Mouse (Mus musculus) heart, adult 2 months (tissue): Measurements from ENCODE around the gene 9130213A22Rik. TPM values are rescaled to one million over a fixed set of nuclear protein-coding genes. Genes with fewer than 3 reads are reported as not detected.
A peak's percentile ranks its signal among the peaks of the same experiment; 100 is the strongest.

ENCODE experiments used
- DNase-seq, 2 experiments: peaks; one replicate each; pipeline ENCODE4 v3.0.0; 2021
- H3K27ac ChIP-seq: fragments of 200-600 bp; 2 replicates; pipeline ENCODE4 v1.8.1; 2022
- H3K27me3 ChIP-seq: fragments of 200-500 bp; 2 replicates; pipeline ENCODE4 v1.6.1; 2012; ENCODE audit warnings: mild to moderate bottlenecking, low read length, inconsistent platforms, mixed read lengths; ENCODE audit not compliant: control insufficient read depth, insufficient read depth
- H3K36me3 ChIP-seq: fragments of 200-500 bp; 2 replicates; pipeline ENCODE4 v1.6.1; 2012; ENCODE audit warnings: low read length, inconsistent platforms; ENCODE audit not compliant: control insufficient read depth, insufficient read depth
- H3K4me1 ChIP-seq: fragments of 200-500 bp; 2 replicates; pipeline ENCODE4 v1.6.1; 2011; ENCODE audit warnings: low read length; ENCODE audit not compliant: control insufficient read depth, insufficient read depth
- H3K4me3 ChIP-seq: fragments of 200-600 bp; 2 replicates; pipeline ENCODE4 v1.8.1; 2022
- H3K79me2 ChIP-seq: fragments of 200-500 bp; replicated peaks from 2 replicates; pipeline ENCODE4 v1.6.1; 2012; ENCODE audit warnings: mild to moderate bottlenecking, inconsistent platforms, low read length, moderate library complexity, mixed read lengths; ENCODE audit not compliant: control insufficient read depth, insufficient read depth
- H3K9ac ChIP-seq: fragments of 200-500 bp; 2 replicates; pipeline ENCODE4 v1.6.1; 2012; ENCODE audit warnings: low read depth, mild to moderate bottlenecking, control low read depth, inconsistent platforms, low read length, mixed read lengths
- CTCF ChIP-seq: fragments of 200-600 bp; IDR thresholded peaks from 2 replicates; pipeline ENCODE4 v1.8.1; 2022; ENCODE audit warnings: antibody characterized with exemption, mild to moderate bottlenecking, moderate library complexity
- EP300 ChIP-seq: fragments of 200-500 bp; IDR thresholded peaks from 2 replicates; pipeline ENCODE4 v1.6.1; 2011; ENCODE audit warnings: low read depth, low read length, control low read depth; ENCODE audit not compliant: insufficient read depth
- POLR2A ChIP-seq: fragments of 200-500 bp; IDR thresholded peaks from 2 replicates; pipeline ENCODE4 v1.6.1; 2011; ENCODE audit warnings: mild to moderate bottlenecking, low read depth, low read length, control low read depth; ENCODE audit not compliant: insufficient read depth
- WGBS: fragments of 180-500 bp; shearing (Covaris S2); methylation state at CpG from one replicate; pipeline ENCODE4 v1.1.7; 2018; 5-methylcytosine and 5-hydroxymethylcytosine counted together
- intact Hi-C: fragments of 180-260 bp; cut with DNase I; formaldehyde crosslinking; loops from one replicate; pipeline ENCODE4 v1.15.1; 2025
- polyA plus RNA-seq: library from polyadenylated mRNA; depleted of rRNA; stranded (reverse); fragments of >200 nt; gene quantifications from 2 replicates; pipeline ENCODE4 v1.2.3, GENCODE M21; 2012
- total RNA-seq, 2 experiments: library from RNA; stranded (reverse); gene quantifications; 2 replicates each; pipeline ENCODE4 v1.2.3; 2021

9130213A22Rik gene
- total and polyA plus RNA-seq, 3 experiments, result 0.21 to 0.82 (median 0.23) TPM

DNA sequence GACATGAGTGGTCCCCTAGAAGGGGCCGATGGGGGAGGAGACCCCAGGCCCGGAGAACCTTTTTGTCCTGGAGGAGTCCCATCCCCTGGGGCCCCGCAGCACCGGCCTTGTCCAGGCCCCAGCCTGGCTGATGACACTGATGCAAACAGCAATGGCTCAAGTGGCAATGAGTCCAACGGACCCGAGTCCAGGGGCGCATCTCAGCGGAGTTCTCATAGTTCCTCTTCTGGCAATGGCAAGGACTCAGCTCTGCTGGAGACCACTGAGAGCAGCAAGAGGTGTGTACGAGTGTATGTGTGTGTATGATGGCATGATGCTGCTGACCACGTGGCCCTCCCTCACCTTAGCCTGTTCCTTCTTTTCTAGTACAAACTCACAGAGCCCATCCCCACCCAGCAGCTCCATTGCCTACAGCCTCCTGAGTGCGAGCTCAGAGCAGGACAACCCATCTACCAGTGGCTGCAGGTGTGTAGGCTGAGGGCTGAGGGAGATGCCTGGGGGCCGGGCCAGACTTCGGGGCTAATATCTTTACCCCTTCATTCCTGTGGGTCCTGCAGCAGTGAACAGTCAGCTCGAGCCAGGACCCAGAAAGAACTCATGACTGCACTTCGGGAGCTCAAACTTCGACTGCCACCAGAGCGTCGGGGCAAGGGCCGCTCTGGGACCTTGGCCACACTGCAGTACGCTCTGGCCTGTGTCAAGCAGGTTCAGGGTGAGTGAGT is 21.6 kb downstream of the 9130213A22Rik start:
- TF ChIP-seq CTCF, result no peak
- Histone ChIP-seq H3K4me3 (no peak overlapping the region), H3K9ac (peak overlapping the region; percentile 16; the same call in 1 of the 2 replicates), H3K27me3 (no peaks in the 10 kb centered on the region), H3K4me1 (peaks cover 13% of the 10 kb centered on the region), H3K79me2 (peaks cover 2% of the 10 kb centered on the region), H3K27ac (peak overlapping the region; percentile 98), H3K36me3 (peaks cover 9% of the 10 kb centered on the region)
- 76% methylated on average over 20 of the region's 20 CpGs for WGBS
- intact Hi-C loops, result loop anchor here (1.0 to 10.0 kb wide), 2 partner anchors 10 to 304 kb away; no protein-coding TSS in a partner anchor
- DNase-seq, result peak in 1 of 2 experiments; percentile 48

DNA sequence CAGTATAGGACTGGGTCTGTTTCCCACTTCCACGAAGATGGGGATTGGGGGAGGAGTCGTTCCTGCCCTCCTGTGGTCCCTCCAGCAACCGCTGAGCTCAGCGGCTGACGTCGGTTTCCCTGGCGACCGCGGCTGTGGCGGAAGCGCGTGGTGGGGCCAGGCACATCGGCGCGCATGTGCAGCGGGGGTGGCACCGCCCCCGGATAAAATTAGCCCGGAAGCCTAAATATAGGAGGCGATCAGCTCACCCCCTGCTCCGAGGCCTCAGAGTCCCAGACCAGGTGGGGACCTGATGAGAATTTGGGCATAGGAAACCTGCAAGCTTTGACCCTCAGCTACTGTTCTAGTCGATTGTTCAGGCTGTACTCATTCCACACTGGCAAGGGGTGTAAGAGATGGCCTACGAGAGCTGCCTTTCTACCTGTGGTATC is 22.5 kb downstream of the 9130213A22Rik start:
- intact Hi-C loops, result loop anchor here (1.0 to 10.0 kb wide), 3 partner anchors 10 to 305 kb away; partner anchors contain the start of gene Arhgef15
- peaks cover 13% of the 10 kb centered on the region for H3K4me1 ChIP-seq
- H3K36me3 ChIP-seq, result peaks cover 9% of the 10 kb centered on the region
- peak overlapping the region; percentile 67 for H3K4me3 ChIP-seq
- under 1% methylated on average over 23 of the region's 23 CpGs for WGBS
- DNase-seq, result peak; percentile 96 to 97
- peak overlapping the region; percentile 98 for H3K27ac ChIP-seq
- TF ChIP-seq EP300, result peak; percentile 87
- TF ChIP-seq CTCF, result peak; percentile 44
- peak; percentile 82 for TF ChIP-seq POLR2A
- peaks cover 2% of the 10 kb centered on the region for H3K79me2 ChIP-seq
- H3K9ac ChIP-seq, result peak overlapping the region; percentile 81
- no peaks in the 10 kb centered on the region for H3K27me3 ChIP-seq

DNA sequence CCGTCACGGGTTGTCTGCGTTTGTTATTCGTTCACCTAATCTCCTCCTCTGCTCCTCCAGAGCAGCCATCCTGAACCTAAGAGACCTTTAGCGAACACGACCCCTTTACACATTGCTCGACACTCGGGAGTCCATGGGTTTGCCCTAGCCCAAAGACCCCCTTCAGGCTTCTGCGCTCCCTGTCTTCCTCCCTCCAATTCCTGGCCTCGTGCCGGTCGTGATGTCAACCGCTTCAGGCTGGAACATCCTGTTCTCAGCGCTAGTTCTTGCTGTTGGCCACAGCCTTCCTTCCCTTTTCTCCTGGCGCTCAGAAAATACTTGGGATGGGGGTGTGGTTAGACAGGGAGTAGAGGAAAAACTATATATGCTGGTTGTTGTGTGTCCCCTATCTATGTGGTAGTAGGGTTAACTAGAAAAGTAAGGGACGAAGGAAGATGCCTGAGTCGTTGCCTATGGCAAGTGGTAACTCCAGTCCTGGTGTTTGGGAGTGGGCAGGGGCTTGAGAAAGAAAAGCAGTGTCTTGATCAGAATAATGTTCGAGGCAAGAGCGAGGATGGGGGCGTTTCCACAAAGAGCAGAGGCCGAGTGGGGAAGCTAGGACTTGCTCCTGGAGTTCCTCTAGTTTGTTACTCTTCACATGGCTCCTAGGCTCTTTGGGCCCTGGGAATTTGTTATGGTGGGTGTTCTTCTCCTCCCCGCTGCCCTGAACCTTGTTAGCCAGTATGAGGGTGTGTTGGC is 23.0 kb downstream of the 9130213A22Rik start:
- WGBS, result under 1% methylated on average over 22 of the region's 22 CpGs
- TF ChIP-seq EP300 (peak; percentile 99), CTCF (no peak)
- H3K4me3 ChIP-seq, result peak overlapping the region; percentile 67
- H3K36me3 ChIP-seq, result peaks cover 9% of the 10 kb centered on the region
- H3K27me3 ChIP-seq, result no peaks in the 10 kb centered on the region
- peaks cover 13% of the 10 kb centered on the region for H3K4me1 ChIP-seq
- intact Hi-C loops, result loop anchor here (5.0 kb wide), 1 partner anchor 142 kb away; the partner anchor contains the start of gene Arhgef15
- peak overlapping the region; percentile 98 for H3K27ac ChIP-seq
- H3K79me2 ChIP-seq, result peaks cover 2% of the 10 kb centered on the region
- DNase-seq, result peak; percentile 90 to 92
- peak overlapping the region; percentile 81 for H3K9ac ChIP-seq

DNA sequence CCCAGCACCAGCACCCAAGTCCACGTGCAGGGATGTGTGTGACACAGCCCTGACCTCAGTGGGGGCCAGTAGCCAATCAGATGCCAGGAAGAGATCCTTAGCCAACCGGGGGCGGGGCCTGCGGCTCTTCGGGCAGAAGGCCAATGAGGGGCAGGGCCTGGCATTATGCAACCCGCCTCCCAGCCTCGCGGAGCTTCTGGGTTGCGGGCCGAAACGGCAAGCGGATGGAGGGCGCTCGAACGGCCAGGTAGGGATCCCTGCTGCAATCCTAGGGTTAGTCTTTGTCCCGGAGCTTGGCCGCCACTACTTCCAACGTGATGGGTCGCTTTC is 23.7 kb downstream of the 9130213A22Rik start:
- peak overlapping the region; percentile 81 for H3K9ac ChIP-seq
- intact Hi-C loops, result loop anchor here (5.0 kb wide), 1 partner anchor 141 kb away; the partner anchor contains the start of gene Arhgef15
- peak; percentile 83 for TF ChIP-seq POLR2A
- TF ChIP-seq EP300, result peak; percentile 93; the same call in 1 of the 2 replicates
- no peak for TF ChIP-seq CTCF

DNA sequence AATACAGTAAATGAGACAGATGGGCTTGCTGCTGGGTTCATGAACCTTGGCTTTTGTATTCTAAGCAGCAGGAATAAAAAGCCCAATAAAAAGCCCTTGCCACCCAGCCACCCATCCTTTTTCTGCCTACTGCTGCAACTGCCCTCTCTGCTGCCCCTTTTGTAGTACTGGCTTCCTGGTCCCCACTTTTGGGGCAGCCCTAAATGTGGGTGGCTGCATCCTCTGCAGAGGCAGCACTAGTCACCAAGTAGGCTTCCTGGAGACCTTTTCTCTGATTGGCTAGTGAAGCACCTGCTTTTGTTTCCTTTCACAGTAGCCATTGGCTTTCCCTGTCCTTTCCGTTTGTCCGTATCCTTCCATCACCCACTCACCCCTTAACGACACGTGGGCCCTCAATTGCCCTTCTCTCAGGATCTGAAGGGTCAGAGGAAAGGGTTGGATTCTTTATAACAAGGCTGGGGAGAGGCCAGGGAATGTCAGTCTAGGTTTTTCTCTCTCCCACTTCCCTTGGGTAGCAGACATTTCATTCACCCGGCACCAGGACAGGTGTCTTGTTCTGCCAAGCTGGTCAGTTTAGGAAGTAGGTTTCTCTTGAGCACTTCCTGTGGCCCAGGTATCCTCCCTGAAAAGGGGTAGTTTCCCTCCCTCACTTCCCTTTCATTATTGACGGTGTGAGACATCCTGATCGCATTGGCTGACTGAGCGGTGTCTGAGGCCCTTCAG is 24.2 kb downstream of the 9130213A22Rik start:
- intact Hi-C loops, result loop anchor here (5.0 kb wide), 1 partner anchor 141 kb away; the partner anchor contains the start of gene Arhgef15
- H3K4me3 ChIP-seq, result peak overlapping the region; percentile 67
- no peaks in the 10 kb centered on the region for H3K27me3 ChIP-seq
- no peak for DNase-seq
- peaks cover 9% of the 10 kb centered on the region for H3K36me3 ChIP-seq
- H3K4me1 ChIP-seq, result peaks cover 13% of the 10 kb centered on the region
- H3K79me2 ChIP-seq, result peaks cover 2% of the 10 kb centered on the region
- H3K27ac ChIP-seq, result peak overlapping the region; percentile 98
- TF ChIP-seq POLR2A (peak; percentile 95), CTCF (no peak)
- WGBS, result 3% methylated on average over 8 of the region's 8 CpGs
- H3K9ac ChIP-seq, result peak overlapping the region; percentile 56

More for the DNA sequence above, 23.7 kb downstream of the 9130213A22Rik start:
- Histone ChIP-seq H3K79me2 (peaks cover 2% of the 10 kb centered on the region), H3K27ac (peak overlapping the region; percentile 98), H3K4me1 (peaks cover 13% of the 10 kb centered on the region), H3K27me3 (no peaks in the 10 kb centered on the region), H3K36me3 (peaks cover 9% of the 10 kb centered on the region), H3K4me3 (peak overlapping the region; percentile 67)
- peak; percentile 98 to 99 for DNase-seq
- WGBS, result under 1% methylated on average over 19 of the region's 19 CpGs
